Mouse (Mus musculus): ENCODE data around the gene Crlf1.

DNA sequence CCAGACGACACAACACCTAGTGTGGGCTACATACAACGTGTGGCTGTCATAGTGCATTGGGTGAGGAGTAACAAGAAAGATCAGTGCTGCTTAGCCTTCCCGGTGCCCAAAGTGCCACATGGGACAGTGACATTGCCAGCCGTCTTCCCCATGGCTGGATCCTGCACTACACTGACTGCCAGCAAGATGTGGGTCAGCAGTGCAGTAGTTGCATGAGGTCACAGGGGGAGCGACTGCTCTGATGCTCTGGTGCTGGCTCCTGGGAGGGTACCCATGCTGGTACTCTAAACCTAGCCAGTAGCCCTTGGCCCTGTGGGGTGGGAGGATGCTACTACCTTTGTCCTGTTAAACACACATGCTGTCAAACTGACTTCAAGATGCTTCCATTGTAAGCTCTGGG lies 32.8 kb upstream of the Crlf1 start:
- TF ChIP-seq CTCF (IDR thresholded peaks at IDR 0.05; ENCODE audit: extremely low read depth, insufficient read depth, insufficient read length, insufficient replicate concordance) (no peak), POLR2A (IDR thresholded peaks at IDR 0.05; ENCODE audit: low read depth, low read length) (no peak)

All from spleen, adult 2 months (tissue).